Mouse (Mus musculus): ENCODE data around the gene Olfr466.
A peak's percentile ranks its signal among the peaks of the same experiment; 100 is the strongest.

The Olfr466 gene

DNA sequence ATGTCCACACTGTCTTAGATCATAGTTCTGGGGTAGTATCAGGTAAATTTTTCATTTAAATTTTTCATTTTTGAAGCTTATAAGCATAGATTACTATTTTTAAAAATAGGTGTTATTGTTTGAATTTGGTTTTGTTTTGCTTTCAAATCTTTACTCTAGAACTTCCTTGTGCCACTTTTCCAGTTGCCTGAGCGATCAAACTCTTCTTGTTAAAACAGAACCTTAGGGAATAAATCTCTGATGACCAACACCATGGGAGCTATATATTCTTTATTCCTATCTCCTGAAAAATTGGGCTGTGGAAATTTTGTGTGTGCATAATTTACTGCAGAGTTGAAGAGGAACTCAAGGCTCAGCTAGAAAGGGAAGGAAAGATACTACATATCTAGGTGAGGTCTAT lies at the start of gene Olfr466:
Gene Olfr466, plus strand, starts transcription at position 301 of the 400 bp plus-strand sequence.
- no peak for DNase-seq (ENCODE audit: low spot score)

DNA sequence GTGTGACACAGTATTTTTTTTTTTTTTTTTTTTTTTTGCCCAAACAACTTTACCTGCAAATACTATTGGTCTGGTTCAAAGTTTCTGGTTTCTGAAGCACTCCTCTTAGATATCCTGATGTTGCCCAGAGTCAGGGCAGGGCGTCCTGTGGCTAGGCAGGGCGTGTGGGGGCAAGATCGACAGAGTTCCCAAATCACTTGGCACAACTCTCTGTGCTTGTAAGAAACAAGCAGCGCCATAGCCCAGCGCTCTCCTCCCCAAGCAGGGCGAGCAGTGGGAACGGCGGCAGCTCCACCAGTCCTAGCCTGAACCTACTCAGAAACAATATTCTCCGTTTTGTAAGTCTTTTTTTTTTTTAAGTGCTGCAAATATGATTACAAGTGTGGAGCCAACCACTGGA lies 49.4 kb upstream of the Olfr466 start:
- DNase-seq (ENCODE audit: low spot score) = no peak

DNA sequence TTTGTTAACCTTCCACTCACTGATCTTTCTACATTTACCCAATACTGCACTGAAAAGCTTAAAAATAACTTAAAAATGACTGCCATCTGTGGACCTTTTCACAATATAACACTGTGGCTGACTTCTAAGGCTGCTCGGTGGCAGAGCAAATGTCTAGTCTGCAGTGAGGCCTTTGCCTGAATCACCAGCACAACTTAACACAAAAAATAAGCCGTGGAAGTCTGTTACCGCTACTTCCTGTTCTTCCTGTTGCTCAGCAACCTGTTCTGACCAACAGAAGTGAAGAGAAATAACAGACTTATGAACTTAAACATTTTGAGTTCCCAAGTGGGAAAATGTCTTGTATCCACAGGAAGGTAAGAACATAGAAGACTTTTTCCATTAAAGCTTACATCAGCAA lies 48.8 kb upstream of the Olfr466 start:
- DNase-seq (ENCODE audit: low spot score) = no peak

DNA sequence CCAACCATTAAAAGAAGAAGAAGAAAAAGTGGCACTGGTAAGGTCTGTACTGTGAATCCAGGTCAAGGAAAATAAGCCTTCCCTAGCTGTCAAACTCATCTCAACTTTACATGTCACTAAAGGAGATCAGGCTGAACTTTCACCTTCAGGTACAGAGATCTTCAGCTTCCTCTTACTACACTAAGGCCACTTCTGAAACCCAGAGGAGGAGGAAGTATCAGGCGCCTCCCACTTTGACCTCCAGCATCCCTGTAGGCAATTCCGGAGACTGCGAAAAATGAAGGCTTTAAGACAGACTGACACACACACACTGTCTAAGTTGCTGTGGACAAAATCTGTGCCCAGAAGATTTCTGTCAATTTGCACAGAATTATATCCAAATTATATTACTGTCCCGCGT lies 38.1 kb upstream of the Olfr466 start:
- no peak for DNase-seq (ENCODE audit: low spot score)

DNA sequence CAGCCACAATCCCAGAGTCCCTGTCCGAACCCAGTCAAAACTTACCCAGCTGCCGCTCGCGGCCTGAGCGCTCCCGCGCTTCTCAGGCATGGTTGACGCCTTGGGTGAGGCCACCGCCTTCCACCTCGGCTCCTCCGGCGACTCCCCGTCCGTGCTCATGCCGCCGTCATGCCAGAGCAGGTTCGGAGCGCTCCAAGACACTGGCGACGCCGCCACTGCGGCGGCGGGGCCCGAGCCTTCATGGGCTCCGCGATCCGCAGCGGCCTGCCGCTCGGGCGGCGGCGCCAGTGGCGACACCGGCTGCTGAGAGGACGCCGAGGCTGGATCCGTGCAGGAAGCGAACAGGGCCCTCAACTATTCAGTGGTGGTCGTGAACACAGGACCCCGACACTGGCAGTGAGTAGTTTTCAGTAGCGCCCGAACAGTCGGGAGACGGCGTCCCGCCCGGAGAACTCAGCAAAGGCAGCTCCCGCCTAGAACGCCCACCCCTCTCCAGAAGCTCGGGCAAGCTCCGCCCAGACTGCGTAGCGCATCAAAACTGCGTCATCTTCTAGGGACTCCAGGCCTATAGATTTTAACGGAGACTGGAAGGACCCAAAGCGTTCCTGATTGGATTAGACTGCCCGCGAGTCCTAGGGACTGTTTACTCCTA lies 37.5 kb upstream of the Olfr466 start, which contains the start of gene Mfsd14b:
Gene Mfsd14b, minus strand, starts transcription at position 517 of the 652 bp plus-strand sequence.
- peak; percentile 85 for DNase-seq (ENCODE audit: low spot score)

DNA sequence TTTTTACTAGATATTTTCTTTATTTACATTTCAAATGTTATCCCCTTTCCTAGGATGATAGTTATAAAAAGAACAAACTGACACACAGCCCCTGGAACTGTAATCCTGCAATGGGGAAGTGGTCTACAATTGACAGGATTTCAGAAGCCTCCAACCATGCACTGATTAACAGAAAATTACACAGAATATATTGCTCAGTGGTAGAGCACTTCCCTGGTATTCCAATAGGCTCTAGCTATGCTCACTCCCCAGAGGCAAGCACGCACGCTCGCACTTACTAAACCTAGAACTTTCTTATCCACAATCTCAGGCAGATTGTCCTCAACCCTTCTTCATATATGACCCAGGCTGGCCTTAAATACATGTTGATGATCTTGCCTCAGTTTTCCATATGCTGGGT lies 36.8 kb upstream of the Olfr466 start:
- no peak for DNase-seq (ENCODE audit: low spot score)

DNA sequence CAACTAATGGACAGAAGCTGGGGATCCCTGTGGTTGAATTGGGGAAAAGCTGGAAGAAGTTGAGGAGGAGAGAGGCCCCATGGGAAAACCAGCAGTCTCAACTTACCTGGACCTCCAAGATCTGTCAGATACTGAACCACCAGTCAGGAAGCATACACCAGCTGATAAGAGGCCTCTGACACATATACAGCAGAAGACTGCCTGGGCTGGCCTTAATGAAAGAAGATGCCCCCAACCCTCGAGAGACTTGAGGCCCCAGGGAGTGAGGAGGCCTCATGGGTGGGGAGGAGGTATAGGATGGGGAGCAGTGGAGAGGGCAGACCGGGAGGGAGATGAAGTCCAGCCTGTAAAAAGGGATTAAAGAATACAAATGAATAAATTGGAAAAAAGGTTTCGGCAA lies 29.1 kb upstream of the Olfr466 start:
- DNase-seq (ENCODE audit: low spot score) = no peak

DNA sequence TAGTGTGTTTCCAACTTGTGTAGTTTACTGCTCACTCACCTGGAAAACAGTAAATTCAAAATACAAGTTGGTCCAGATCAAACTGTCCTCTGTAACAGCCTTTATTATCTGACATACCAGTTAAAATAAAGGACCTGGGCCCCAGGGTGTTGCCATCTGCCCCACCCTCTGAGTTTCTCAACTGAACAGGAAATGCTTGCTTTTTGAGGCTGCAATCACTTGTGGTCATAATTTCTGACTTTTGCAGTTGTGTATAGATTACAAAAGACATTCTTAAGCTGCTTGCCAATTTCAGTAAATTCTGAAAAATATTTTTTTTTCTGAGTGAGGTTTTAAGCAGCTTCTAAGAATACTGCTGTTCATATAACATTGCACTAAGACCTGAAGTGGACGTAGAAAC lies 27.9 kb upstream of the Olfr466 start:
- no peak for DNase-seq (ENCODE audit: low spot score)

DNA sequence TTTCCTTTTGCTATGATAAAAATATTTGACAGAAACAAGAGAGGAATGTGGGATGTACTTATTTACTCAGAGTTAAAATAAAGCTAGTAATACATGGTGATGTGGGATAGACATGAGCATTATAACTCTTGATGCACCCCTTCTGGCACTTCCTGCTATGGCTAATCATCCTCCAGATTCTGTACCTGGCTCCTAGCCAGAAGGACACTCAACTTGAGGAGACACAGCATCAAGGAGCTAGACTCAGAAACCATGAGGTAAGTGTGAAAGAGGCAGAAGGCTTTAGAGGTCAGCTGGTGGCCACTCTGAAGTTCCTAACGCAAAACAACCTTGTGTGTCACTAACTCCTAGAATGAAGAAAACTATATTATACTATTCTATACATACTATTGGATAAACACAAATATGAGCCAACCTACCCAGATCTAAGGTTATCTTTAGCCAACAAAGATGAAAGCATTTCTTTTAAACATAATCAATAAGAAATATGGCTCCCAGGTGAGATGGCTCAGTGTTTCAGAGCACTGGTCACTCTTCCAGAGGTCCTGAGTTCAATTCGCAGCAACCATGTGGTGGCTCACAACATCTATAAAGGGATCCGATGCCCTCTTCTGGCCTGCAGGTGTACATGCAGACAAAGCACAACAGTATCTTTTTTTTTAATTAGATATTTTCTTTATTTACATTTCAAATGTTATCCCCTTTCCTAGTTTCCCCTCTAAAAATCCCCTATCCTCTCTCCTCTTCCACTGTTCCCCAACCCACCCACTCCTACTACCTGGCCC lies 22.8 kb upstream of the Olfr466 start:
- no peak for DNase-seq (ENCODE audit: low spot score)

DNA sequence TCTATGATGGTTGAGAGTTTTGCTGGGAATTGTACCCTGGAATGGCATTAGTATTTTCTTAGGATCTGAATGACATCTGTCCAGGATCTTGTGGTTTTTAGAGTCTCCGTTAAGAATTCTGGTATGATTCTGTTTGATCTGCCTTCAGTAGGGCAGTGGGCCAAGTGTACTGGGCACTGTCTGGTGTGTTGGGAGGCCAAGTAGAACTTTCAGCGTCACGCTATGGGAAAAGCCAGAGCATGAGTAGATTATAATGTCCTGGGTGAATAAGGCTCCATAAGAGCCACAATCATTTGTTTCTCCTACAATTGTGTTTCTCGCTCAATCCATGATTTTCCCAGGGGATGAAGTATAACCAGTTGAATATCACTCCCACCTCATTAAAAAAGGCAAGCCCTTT lies 12.3 kb upstream of the Olfr466 start, which contains the start of gene Olfr465-ps1:
Gene Olfr465-ps1, plus strand, starts transcription at position 301 of the 400 bp plus-strand sequence.
- no peak for DNase-seq (ENCODE audit: low spot score)

DNA sequence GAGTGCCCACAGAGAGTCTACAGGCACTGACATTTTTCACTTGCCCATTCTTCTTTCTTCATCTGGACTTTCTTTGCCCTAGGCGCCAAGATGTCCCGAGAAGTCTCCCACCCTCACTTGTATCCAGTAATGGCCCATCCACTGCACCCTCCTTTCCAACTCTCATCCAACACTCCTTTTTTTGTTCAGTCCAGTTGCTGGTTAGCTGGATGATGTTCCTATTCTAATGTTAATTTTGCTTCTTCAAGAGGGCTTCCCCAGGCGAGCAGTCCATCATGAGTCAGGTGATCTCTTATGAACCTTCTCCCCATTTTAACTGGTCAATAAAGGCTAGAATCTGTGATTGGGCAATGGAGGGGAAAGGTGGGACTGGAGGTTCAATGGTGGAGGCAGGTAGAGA lies 24.1 kb downstream of the Olfr466 start:
- no peak for DNase-seq (ENCODE audit: low spot score)

DNA sequence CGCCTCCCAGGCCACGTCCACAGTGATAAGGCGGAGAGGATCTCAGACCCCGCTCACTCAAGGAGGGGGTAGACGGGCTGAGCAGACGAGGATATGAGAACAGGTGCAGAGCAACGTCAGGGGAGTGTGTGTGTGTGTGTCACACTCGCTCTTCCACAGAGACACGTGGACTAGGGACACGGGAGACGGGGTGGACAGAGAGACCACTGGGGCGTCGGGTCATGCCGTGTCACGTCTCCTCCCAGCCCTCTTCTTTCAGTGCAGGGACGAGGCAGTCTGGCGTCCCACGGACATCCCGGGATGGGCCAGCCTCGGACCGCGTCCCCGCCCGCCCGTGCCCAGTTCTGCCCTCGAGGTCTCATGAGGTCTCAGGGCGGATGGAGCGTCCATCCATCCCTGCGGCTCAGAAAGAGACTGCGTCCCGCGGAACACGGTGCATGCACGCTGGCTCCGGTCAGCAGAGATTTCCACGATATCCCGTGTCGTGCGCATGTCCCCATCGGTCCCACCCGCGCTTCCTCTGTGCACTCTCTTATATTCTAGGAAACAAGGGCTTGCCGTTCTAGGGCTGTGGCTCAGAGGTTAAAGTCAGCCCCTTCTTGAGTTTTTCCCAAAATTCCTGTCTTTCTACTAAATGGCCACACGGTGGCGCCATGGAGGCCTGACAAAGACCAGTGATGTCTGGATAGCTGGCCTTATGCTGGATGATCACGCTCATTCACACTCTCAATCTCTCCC lies 25.9 kb downstream of the Olfr466 start:
- DNase-seq (ENCODE audit: low spot score) = no peak

DNA sequence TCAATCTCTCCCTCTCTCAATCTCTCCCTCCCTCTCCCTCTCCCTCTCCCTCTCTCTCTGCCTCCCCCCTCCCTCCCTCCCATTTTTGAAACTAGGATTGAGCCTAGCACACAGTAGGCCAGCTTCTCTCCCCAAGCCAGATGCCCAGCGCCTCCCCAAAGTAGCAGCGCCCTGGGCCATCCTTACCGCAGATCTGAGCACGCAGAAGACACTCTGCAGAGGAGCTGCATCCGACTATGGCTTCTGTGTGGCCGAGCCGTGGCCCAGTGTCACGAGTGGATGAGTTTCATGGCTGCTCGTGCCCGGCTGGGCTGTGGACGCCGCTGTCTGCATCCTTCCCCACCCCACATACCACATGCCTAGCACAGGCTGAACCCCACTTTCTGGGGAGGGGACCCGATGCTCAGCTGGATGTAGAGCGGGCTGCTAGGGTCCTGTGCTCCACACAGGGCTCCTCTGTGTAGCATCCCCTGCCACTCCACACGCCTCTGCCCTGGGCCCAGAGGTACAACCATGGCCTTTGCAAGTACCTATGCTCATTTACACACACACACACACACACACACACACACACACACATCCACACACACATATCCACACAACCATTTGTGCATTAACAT lies 26.5 kb downstream of the Olfr466 start:
- no peak for DNase-seq (ENCODE audit: low spot score)

DNA sequence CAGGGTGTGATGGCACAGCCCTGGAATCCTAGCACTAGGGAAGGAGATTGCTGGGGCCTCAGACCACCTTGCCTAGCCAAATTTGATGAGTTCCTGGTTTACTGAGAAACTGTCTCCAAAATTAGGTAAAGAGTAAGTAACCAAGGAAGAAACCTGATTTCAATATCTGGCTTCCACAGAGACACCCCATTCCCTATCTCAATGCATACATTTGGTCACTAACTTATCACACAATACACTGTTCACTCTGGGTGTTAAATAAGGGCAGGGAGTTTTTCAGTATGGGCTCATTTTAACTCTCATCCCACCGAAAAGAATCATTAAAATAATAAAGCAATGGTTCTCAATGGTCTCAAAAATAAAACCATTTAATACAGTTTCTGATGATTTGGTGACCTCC lies 50.6 kb downstream of the Olfr466 start:
- no peak for DNase-seq (ENCODE audit: low spot score)
